Comparison of ENCODE assay signal across 20 mouse cellular contexts in the genomic region with DNA sequence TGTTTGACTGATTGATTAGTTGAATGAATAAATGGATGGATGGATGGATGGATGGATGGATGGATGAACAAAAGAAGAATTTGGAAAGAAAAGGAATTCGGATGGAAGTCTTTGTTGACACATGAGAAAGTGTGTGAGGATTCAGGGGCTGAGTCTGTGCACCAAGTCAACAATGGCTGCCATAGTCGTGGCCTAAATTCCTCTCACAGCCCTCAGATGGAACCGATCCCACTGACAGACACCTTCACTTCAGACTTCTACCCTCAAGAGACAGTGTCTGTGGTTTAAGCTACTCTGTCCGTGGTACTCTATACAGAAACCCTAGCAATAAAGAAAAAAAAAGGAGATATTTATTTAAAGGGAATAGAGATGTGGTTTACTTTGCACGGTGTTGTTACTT. TPM values are rescaled to one million over a fixed set of nuclear protein-coding genes. Genes with fewer than 3 reads are reported as not detected.
"Had no signal": no experiment of that assay in that cellular context is flagged by ENCODE, and none has a peak within 500 bp of the region (broad histone marks: within the 10 kb centered on the region; RNA-seq: fewer than 3 reads in every experiment).

No protein-coding gene starts in this region.

- H3K4me3 ChIP-seq: neural tube, embryonic 12.5 days; neural tube, embryonic 13.5 days; neural tube, embryonic 15.5 days; stomach, embryonic 15.5 days had no signal

- H3K27me3 ChIP-seq: neural tube, embryonic 12.5 days; neural tube, embryonic 13.5 days; neural tube, embryonic 15.5 days; stomach, embryonic 15.5 days had no signal

- H3K9me3 ChIP-seq: neural tube, embryonic 12.5 days; neural tube, embryonic 15.5 days; stomach, embryonic 15.5 days had no signal

- H3K36me3 ChIP-seq: neural tube, embryonic 12.5 days; neural tube, embryonic 13.5 days; neural tube, embryonic 15.5 days; stomach, embryonic 15.5 days had no signal

- H3K27ac ChIP-seq: neural tube, embryonic 12.5 days; neural tube, embryonic 13.5 days; neural tube, embryonic 15.5 days; stomach, embryonic 15.5 days; stomach, postnatal 0 days had no signal

- H3K4me1 ChIP-seq: neural tube, embryonic 12.5 days; neural tube, embryonic 13.5 days; stomach, embryonic 15.5 days had no signal

- DNase-seq: retina, postnatal 1 day; right cerebral cortex, adult 18-20 months; right cerebral cortex, postnatal 14 days; right cerebral cortex, postnatal 25 days; right cerebral cortex, postnatal 4 days; spleen, adult 18-20 months; thymus, adult 18-20 months; thymus, adult 2 months; thymus, postnatal 14 days; thymus, postnatal 25 days; thymus, postnatal 36 days; thymus, postnatal 4 days had no signal

RNA-seq across cellular contexts. Expression of a gene that starts 34.8 kb away (rescaled TPM):
- total RNA-seq: neutrophil, adult 5-6 weeks had no signal
- polyA plus RNA-seq: spleen, adult 2 months; testis, adult 2 months had no signal
